Mouse (Mus musculus): Measurements from ENCODE around the gene Mfap3l.
"Not testable (repeated sequence)": the region's sequence is repeated elsewhere in the genome, so short reads cannot be mapped to it uniquely, and the experiment has no call there.

The Mfap3l gene

GRCm38 (mm10) chr8:60632250-60632932 is at the start of gene Mfap3l:
Gene Mfap3l, plus strand, starts transcription at chr8:60632827.
- peak; percentile 96 for DNase-seq (ENCODE audit: low spot score in 2 of 2)

DNA sequence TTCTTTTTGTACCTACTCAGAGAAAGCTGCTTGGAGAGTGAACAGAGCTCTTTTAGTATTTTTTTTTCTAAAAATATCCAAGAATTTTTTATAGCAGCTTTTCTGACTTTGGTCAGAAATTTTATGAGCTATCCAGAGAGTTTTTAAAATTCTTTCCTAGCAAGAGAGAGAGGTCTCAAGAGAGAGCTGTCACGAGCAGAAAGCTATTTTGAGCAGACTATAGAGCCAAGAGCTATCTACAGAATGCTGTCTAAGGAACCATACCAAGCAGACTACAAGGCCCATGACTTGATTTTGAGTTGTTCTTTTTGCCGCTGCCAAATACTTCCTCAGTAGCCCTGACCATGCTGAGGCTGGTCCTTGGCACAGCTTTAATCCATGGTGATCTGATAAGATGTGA is 49.3 kb upstream of the Mfap3l start:
- DNase-seq (ENCODE audit: low spot score in 2 of 2) = no peak

DNA sequence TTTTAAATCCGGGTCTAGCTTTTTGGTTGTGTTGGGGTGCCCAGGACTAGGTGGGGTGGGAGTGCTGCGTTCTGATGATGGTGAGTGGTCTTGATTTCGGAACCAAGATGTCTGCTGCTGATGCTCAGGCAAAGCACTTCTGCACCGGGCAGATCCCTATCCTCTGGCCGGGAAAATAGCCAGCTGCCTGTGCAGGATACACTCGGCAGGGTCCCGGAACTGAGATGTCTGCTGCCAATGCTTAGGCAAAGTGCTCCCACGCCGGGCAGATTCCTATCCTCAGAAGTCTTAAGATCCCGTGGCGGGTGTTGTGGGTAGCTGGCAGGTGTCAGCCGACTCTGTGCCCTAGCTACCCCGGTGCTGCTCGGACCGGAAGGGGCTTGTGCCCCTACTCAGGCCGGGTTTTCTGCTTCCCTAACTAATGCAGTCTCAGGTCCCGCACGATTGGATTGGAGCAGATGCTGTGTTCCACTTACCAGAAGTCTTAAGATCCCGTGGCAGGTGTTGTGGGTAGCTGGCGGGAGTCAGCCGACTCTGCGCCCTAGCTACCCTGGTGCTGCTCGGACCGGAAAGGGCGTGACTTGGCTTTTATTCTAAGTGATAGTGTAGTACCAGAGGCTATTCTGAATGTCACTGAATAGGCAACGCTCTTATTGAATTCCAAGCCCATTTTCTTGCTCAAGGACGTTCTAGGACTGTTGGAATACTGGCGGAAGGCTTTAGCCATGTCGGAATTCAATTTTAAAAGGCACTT is 41.1 kb upstream of the Mfap3l start:
- not testable (repeated sequence) for DNase-seq (ENCODE audit: low spot score in 2 of 2)

DNA sequence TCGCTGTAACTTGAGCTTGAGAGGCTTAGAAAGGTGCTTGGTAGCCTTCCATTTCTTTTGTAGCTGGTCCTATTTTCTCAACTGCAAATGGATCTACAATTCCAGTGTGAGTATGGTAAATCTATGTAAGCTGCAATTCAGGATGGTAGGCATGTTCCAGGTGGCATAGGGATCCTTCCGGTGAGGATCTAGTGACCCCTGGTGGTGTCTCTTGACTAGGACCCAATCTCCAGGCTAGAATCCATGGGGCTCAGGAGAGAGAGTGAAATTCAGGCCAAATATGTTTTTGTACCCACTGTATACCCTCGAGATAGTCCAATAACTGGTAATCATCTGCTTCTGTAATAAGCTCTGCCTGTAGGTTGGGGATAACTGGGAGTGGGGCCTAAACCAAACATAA is 37.9 kb upstream of the Mfap3l start:
- no peak for DNase-seq (ENCODE audit: low spot score in 2 of 2)

- DNase-seq (ENCODE audit: low spot score in 2 of 2) = no peak
Measured at GRCm38 (mm10) chr8:60611580-60612111, 21.0 kb upstream of the Mfap3l start.

- peak; percentile 37 to 67 for DNase-seq (ENCODE audit: low spot score in 2 of 2)
Measured at GRCm38 (mm10) chr8:60616928-60617327, 15.7 kb upstream of the Mfap3l start.

DNA sequence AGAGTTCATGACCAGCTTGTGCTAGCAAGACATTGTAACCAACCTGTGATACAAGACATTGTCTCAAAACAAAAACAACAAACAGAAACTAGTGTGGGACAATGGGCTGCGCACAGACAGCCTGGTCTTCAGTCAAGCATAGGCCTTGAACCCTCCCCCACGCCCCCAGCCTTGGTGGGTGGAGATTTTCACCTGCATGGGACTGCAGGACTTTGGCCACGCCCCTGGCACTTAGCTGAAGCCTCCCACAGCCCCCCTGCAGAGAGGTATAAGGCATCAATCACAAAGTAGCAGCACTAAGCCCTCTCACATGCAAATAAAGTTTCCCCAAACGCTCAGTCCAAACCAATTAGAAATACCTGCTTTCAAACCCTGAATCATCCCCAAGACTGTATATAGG is 11.1 kb upstream of the Mfap3l start:
- no peak for DNase-seq (ENCODE audit: low spot score in 2 of 2)

DNA sequence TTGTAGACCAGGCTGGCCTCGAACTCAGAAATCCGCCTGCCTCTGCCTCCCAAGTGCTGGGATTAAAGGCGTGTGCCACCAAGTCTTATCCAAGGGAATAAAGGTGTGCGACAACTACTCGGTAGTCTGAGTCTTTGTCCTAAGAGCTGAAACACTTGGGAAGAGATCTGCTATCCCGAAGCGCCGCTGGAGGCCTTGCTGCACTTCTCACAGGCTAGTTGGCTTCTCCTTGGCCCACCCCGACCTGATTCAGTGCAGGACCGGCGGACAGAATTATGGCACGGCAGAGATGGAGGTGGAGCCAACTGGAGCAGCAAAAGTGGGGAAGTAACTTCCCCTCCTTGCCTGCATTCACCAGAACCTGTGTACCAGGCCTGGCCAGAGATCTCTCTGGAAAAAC is 10.6 kb upstream of the Mfap3l start:
- DNase-seq (ENCODE audit: low spot score in 2 of 2) = no peak

DNA sequence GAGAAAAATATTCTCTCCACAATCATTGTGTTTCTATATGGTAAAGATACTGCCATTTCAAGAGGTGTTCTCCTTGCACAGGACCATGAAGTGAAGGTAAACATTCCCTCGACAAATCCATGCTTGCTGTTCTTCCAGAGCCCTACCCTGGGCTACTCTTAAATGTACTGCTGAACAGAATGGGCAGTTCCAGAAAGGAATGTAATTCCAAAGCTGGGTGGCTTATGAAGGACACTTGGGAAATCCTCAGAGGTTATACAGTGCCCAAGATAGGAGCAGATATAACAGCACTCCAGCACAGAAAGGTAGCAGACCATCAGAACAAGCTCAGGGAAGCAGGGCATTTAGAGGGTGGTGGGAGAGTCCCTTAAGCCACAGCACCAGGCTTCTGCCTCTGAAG is 9.2 kb upstream of the Mfap3l start:
- no peak for DNase-seq (ENCODE audit: low spot score in 2 of 2)

DNA sequence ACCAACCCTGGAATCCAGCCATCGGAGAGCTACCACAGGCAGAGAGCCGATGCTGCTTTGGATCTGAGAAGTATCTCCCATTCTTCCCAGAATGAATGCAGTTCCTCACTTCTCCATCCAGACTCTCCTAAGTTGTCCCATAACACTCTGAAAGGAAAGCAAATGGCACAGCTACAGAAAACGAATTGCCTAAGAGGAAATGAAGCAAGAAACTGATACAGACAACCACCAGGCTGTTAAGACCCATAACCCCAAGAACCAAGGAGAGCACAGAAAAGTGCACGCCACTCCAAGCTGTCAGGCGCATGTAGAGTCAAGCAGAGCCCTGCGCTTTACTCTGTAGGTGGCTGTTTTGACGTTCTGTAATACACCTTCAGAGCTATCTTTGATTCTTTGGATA is 7.9 kb upstream of the Mfap3l start:
- no peak for DNase-seq (ENCODE audit: low spot score in 2 of 2)

GRCm38 (mm10) chr8:60627937-60628336 is 4.7 kb upstream of the Mfap3l start:
- DNase-seq (ENCODE audit: low spot score in 2 of 2) = peak in 1 of 2 experiments; percentile 2

DNA sequence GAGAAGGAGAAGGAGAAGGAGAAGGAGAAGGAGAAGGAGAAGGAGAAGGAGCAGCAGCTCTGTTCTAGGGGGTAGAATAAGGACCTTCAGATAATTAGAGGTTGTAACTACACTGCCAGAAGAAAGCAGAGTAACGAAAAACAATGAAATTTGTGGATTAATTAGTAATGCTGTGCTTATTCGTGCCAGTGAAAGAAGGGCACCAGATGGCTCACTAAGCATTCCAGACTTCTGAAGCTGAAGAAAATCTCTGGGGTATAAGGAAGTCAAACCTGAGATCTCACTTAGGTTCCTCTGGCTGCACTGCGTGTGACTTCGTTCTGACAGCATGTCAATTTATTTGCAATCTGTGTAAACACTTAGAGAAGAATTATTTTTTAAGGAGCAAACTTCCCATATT is 3.6 kb upstream of the Mfap3l start:
- peak in 1 of 2 experiments; percentile 9 for DNase-seq (ENCODE audit: low spot score in 2 of 2)

DNA sequence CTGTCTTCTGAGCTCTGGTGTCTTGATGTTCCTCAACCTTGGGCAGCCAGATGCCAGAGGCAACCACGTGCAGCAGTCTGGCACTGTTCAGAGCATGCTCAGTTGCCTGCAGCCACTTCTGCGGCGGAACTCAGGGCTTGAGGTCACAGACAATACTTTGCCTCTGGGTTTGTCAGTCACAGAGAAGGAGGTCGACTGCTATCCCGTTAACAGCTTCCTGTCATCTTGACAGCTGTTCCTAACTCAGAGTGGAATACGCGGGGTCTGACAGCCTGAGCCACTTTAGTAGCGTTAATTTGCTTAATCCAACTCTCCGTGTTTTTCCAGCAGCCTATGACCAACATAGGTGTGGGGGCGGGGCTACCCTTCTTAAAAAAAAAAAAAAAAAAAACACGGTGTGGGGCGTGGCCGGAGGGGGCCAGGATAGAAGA is 1.1 kb upstream of the Mfap3l start:
- DNase-seq (ENCODE audit: low spot score in 2 of 2) = peak; percentile 82 to 91

DNA sequence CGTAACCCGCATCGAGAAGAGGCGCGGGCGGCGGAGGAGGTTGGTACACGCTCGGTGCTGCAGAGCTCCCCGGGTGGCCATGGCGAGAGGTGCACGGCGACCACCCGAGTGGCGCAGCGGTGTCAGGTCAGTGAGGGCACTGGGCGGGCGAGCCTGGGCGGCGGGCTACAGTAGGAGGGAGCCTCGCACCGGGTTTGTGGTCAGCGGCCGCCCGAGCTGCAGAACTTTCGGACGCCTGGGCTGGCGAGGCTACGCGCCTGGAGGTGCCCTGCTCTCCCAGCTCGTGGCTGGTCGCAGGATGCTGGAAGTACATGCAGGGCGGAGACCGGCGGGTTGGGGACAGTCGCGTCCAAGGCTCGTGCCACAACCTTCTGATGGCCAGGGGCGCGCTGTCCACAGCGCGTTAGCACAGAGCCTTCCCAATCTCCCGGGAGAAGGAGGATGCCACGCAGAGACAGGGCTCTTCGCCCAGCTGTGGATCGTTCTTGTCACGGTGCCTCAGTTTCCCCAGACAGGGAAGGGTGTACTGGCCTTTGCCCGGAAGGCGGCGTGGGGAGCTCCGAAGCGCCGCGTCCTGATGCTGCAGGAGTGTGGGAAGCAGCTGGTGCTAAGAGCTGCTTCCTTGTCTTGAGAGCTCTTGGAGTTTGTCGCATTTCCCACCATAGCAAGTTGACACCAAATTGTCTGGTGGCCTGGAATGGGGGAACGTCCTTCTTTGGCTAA is 467 bp downstream of the Mfap3l start:
- DNase-seq (ENCODE audit: low spot score in 2 of 2) = peak; percentile 65 to 68

DNA sequence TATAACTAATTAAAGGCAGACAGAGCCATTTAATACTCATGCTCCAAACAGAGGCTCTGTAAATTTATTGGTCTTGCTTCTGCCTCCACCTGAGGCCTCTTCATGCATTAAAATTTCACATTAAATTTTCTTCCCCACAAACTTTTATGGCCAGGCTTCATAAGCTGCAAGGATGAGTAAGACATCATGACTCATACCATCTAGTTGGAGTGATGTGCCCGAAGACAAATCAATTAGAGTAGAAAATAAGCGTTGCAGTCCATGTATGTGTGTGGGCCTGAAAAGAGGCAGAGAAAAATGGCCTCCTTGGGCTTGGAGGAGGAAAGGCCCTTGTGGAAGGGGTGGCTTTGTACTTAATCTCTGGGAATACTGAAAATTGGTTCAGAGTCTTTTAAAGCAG is 2.3 kb downstream of the Mfap3l start:
- DNase-seq (ENCODE audit: low spot score in 2 of 2) = no peak

DNA sequence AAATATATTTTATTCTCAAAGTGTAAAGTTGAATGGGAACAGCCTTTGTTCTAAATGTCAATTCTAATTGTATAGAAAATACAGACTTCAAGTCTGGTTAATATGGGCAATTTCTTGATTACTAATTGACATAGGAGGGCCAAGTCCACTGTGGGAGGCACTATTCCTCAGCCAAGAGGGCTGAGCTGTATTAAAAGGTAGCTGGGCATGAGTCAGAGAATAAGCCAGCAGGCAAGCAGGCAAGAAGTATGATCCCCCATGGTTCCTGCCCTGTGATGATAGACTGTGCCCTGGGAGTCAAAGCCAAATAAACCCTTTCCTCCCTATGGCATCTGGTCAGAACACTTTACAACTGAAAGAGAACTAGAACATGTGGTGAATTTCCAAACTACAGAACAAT is 3.2 kb downstream of the Mfap3l start:
- DNase-seq (ENCODE audit: low spot score in 2 of 2) = no peak

GRCm38 (mm10) chr8:60640046-60640445 is 7.4 kb downstream of the Mfap3l start:
- DNase-seq (ENCODE audit: low spot score in 2 of 2) = no peak

- DNase-seq (ENCODE audit: low spot score in 2 of 2) = no peak
Measured at GRCm38 (mm10) chr8:60643416-60644020, 10.9 kb downstream of the Mfap3l start.

DNA sequence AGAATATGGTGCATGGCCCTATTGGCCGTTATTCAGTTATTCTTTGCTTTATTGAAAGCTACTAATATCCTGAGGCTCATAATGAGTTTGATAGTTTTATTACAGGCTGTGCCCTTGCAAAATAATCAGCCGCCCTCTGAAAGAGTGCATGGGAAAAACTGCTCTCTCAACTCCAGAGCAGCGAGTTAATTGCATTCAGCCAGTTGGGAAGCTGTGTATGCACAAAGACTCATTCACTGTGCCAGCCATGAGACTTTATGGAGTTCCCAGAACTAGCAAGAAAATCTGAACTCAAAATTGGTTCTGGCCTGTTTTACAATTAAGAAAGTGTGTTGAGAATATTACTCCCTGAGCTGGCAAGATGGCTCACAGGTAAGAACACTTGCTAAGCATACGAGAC is 12.5 kb downstream of the Mfap3l start:
- DNase-seq (ENCODE audit: low spot score in 2 of 2) = no peak

- no peak for DNase-seq (ENCODE audit: low spot score in 2 of 2)
Measured at GRCm38 (mm10) chr8:60645911-60646310, 13.3 kb downstream of the Mfap3l start.

- DNase-seq (ENCODE audit: low spot score in 2 of 2) = no peak
Measured at GRCm38 (mm10) chr8:60647291-60647690, 14.7 kb downstream of the Mfap3l start.

DNA sequence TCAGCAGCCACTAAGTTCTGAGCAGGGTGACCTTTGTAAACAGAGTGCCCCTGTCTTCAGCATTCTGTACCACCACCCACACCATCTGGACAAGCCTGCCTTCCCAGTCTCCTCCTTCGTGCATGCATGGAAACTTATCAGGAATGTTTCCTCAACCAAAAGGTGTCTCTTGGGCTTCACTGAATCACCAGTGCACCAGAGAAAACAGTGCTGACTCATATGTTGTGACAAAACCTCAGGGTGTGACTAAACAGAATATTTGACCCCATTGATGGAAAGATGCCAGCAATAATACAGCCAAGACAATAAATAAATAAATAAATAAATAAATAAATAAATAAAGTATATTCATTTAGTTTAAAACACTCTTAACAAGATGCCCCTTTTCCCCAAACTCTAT is 16.5 kb downstream of the Mfap3l start:
- DNase-seq (ENCODE audit: low spot score in 2 of 2) = no peak

Data from right cerebral cortex, postnatal 10 days (tissue).